Mouse (Mus musculus) cortical plate, adult 2 months (tissue): ENCODE results near the gene Abca8b.

Source experiments
- CTCF ChIP-seq: fragments of 200-500 bp; IDR thresholded peaks from 2 replicates; pipeline ENCODE4 v1.5.1; 2011; ENCODE audit warnings: mild to moderate bottlenecking, control low read depth, low read length; ENCODE audit not compliant: insufficient read depth; ENCODE audit errors: extremely low read depth
- POLR2A ChIP-seq: fragments of 200-500 bp; IDR thresholded peaks from 2 replicates; pipeline ENCODE4 v1.6.1; 2011; ENCODE audit warnings: mild to moderate bottlenecking, low read length, control low read depth; ENCODE audit not compliant: insufficient read depth; ENCODE audit errors: extremely low read depth

GRCm38 (mm10) chr11:109884801-109885200, 110.8 kb downstream of the Abca8b start:
- TF ChIP-seq CTCF (no peak), POLR2A (no peak)
